Mouse (Mus musculus): ENCODE measurements at regions not wholly inside any gene's neighbourhood (a gene's known extent, or its start where the extent isn't known, plus 50 kb on each side); places are given as distances from the start of the nearest gene placed in this dataset.

GRCm38 (mm10) chr11:20913042-20913441 is 82.2 kb upstream of the Lgalsl start:
- Histone ChIP-seq H3K36me3 (no peaks in the 10 kb centered on the region), H3K4me2 (replicated peaks) (no peak overlapping the region), H3K4me1 (peaks cover 12% of the 10 kb centered on the region), H3K27ac (no peak overlapping the region), H3K9me3 (replicated peaks) (no peaks in the 10 kb centered on the region), H3K9ac (no peak overlapping the region), H3K27me3 (no peaks in the 10 kb centered on the region), H3K4me3 (no peak overlapping the region)
- ATAC-seq (ENCODE audit: low FRiP score), result no peak
- WGBS, result 79% methylated on average over 2 of the region's 2 CpGs

DNA sequence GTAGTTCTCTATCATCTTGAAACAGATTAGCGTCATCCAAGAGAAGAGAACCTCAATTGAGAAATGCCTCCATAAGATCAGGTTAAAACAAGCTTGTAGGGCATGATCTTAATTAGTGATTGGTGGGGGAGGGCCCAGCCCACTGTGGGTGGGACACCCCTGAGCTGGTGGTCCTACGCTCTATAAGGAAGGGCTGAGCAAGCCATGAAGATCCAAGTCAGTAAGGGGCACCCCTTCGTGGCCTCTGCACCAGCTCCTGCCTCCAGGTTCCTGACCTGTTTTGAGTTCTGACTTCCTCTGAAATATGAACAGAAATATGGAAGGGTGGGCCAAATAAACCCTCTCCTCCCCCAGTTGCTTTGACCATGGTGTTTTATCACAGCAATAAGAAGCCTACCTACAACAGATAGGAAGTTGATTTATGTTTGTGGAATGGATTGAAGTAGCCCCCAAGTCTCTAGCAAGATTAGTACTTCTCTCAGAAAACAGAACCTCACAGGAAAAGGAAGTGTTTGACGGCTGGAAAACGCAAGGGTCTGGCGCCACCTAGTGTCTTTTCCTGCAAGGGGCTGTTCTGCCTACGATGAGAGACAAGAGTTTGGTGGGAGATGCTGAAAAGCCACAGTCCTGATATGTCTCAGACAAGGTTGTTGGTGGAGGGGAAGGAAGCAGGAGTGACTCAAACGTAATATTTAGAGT is 82.9 kb upstream of the Lgalsl start:
- no peaks in the 10 kb centered on the region for H3K27me3 ChIP-seq
- H3K27ac ChIP-seq, result no peak overlapping the region
- no peak overlapping the region for H3K4me3 ChIP-seq
- no peaks in the 10 kb centered on the region for H3K9me3 ChIP-seq (replicated peaks)
- no peak overlapping the region for H3K9ac ChIP-seq
- WGBS, result 30% methylated on average over 8 of the region's 8 CpGs
- H3K4me1 ChIP-seq, result peaks cover 12% of the 10 kb centered on the region
- ATAC-seq (ENCODE audit: low FRiP score), result peak; percentile 55; the same call in 1 of the 2 replicates
- H3K36me3 ChIP-seq, result no peaks in the 10 kb centered on the region
- no peak overlapping the region for H3K4me2 ChIP-seq (replicated peaks)

DNA sequence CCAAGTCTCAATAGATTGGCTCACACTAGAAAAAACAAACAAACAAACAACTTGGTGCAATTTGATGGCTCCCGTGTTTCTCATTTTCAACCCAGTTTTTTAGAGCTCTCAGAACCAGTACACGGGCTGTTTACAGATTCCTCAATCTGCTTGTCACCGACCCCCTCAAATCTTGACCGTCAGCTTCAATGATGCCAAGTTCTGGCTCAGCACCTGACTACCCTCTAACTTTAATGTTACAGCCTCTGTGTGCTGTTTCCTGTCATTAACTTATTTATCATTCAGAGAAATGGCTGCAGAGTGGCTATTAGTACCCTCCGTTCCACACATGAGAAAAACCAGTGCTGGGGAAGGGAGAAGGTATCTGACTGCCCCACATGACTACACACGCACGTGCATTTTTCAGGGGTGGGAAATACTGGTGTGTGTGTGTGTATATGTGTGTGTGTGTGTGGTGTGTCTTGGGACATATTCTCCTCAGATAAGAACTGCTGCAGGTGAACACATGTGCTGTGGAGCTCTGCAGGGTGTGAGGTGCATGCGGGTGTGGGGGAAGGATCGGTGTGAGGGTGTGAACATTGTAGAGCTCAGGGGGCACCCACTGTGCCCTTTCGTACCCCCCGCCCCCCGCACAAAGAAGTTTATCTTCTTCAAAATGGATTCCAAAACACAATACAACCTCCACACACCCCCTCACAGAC is 83.6 kb upstream of the Lgalsl start:
- Histone ChIP-seq H3K27me3 (no peaks in the 10 kb centered on the region), H3K27ac (peak overlapping the region; percentile 35; the same call in 1 of the 2 replicates), H3K9ac (no peak overlapping the region), H3K9me3 (replicated peaks) (no peaks in the 10 kb centered on the region), H3K4me1 (peaks cover 12% of the 10 kb centered on the region), H3K36me3 (no peaks in the 10 kb centered on the region), H3K4me3 (no peak overlapping the region), H3K4me2 (replicated peaks) (no peak overlapping the region)
- WGBS, result 79% methylated on average over 12 of the region's 12 CpGs
- no peak for ATAC-seq (ENCODE audit: low FRiP score)

DNA sequence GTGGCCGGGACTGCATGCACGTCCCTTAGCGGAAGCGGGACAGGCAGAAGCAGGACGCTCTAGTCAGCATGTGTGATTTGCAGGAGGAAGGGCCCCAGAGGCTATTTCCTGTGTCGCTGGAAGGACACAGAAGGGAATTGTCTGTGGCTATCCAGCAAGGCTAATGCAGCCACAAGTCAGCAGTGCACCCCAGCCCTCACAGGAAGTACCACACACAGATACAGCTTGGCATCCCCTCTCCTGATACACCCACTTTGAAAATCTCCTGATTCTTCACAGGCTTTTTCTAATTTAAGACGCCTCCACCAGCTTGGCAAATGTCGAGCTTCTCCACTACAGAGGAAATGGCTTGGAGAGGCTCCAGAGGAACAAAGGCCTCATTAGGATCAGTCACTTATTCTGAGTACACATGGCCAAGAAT is 84.3 kb upstream of the Lgalsl start:
- H3K27me3 ChIP-seq, result no peaks in the 10 kb centered on the region
- peak; percentile 69 for ATAC-seq (ENCODE audit: low FRiP score)
- no peak overlapping the region for H3K9ac ChIP-seq
- H3K4me3 ChIP-seq, result no peak overlapping the region
- H3K4me1 ChIP-seq, result peaks cover 12% of the 10 kb centered on the region
- WGBS, result 34% methylated on average over 8 of the region's 8 CpGs
- no peak overlapping the region for H3K4me2 ChIP-seq (replicated peaks)
- H3K9me3 ChIP-seq (replicated peaks), result no peaks in the 10 kb centered on the region
- no peaks in the 10 kb centered on the region for H3K36me3 ChIP-seq
- H3K27ac ChIP-seq, result peak overlapping the region; percentile 35

GRCm38 (mm10) chr11:20915687-20916432 is 85.0 kb upstream of the Lgalsl start:
- Histone ChIP-seq H3K27me3 (no peaks in the 10 kb centered on the region), H3K9me3 (replicated peaks) (no peaks in the 10 kb centered on the region), H3K36me3 (no peaks in the 10 kb centered on the region), H3K27ac (no peak overlapping the region), H3K4me2 (replicated peaks) (no peak overlapping the region), H3K4me3 (no peak overlapping the region), H3K9ac (no peak overlapping the region), H3K4me1 (peaks cover 12% of the 10 kb centered on the region)
- WGBS, result 47% methylated on average over 7 of the region's 7 CpGs
- ATAC-seq (ENCODE audit: low FRiP score), result no peak

DNA sequence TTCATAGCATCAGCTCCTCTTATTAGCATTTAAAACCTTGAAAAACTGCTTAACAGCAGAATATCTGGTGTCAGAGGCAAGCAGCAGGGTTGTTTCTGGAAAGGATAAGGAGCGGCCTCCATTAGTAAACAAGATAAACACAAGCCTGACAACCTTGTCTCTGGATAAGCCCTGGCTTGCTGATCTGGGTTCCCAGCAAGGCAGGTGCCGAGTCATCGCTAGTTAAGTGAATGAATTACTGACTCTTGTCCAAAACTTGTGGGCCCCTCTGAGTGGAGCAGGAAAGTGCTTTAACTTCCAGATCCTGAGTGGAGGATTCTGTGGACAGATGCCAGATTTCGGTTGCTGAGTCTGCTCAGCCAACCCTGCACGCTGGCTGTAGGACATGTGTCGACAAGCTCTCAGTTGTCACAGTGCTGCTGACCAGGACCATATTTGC is 85.6 kb upstream of the Lgalsl start:
- Histone ChIP-seq H3K4me2 (replicated peaks) (no peak overlapping the region), H3K27me3 (no peaks in the 10 kb centered on the region), H3K4me1 (peaks cover 12% of the 10 kb centered on the region), H3K9ac (no peak overlapping the region), H3K36me3 (no peaks in the 10 kb centered on the region), H3K27ac (0 out of 2 replicates have a peak overlapping the region, but pooled peaks have one; percentile 12), H3K4me3 (no peak overlapping the region), H3K9me3 (replicated peaks) (no peaks in the 10 kb centered on the region)
- no peak for ATAC-seq (ENCODE audit: low FRiP score)
- WGBS, result 80% methylated on average over 6 of the region's 6 CpGs

DNA sequence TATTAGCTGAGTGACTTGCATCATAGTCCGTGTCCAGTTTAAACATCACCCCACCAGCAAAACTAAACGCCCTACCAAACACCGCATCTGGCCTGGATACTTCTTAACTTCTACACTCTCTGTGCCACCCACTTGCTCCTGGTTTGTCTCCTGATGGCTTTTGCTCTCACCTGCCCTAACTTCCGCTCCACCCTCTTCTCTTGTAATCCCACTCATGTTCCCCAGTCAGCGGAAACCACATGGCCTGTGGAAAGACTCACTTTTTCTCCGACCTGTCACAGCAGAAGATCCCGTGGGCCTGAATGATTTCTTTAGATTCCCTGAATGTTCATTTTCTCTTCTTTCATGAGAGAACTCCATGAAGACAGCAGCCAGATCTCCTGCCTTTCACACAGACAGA is 86.1 kb upstream of the Lgalsl start:
- Histone ChIP-seq H3K27me3 (no peaks in the 10 kb centered on the region), H3K36me3 (no peaks in the 10 kb centered on the region), H3K4me2 (replicated peaks) (no peak overlapping the region), H3K9me3 (replicated peaks) (no peaks in the 10 kb centered on the region), H3K9ac (no peak overlapping the region), H3K27ac (no peak overlapping the region), H3K4me3 (no peak overlapping the region), H3K4me1 (peaks cover 15% of the 10 kb centered on the region)
- WGBS, result 89% methylated on average over 7 of the region's 7 CpGs
- ATAC-seq (ENCODE audit: low FRiP score), result no peak

GRCm38 (mm10) chr11:20917483-20917882 is 86.6 kb upstream of the Lgalsl start:
- Histone ChIP-seq H3K4me3 (no peak overlapping the region), H3K36me3 (no peaks in the 10 kb centered on the region), H3K4me2 (replicated peaks) (no peak overlapping the region), H3K27ac (no peak overlapping the region), H3K4me1 (peaks cover 19% of the 10 kb centered on the region), H3K9ac (no peak overlapping the region), H3K27me3 (no peaks in the 10 kb centered on the region), H3K9me3 (replicated peaks) (no peaks in the 10 kb centered on the region)
- no peak for ATAC-seq (ENCODE audit: low FRiP score)
- WGBS, result 82% methylated on average over 5 of the region's 5 CpGs

DNA sequence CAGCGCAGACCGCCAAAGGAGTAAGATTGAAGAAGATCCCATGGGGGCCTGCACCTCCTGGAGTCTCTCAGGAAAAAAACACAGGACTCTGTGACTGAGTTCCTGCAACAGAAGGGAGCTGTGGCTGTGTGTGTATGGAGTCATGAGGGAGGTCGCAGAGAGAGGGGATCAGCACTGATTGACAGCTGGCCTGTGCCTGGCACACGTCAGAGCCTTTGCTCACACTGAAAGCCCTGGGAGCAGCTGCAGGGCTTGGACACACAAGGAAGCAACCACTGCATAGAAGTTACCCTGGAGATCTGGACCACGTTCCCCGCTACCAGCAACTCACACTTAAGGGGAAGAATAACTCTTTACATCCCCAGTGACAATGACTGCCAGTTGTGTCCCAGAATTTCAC is 92.3 kb upstream of the Lgalsl start:
- peak; percentile 85 for ATAC-seq (ENCODE audit: low FRiP score)
- peaks cover 15% of the 10 kb centered on the region; the same call in 1 of the 2 replicates for H3K4me1 ChIP-seq
- no peak overlapping the region for H3K9ac ChIP-seq
- no peaks in the 10 kb centered on the region for H3K36me3 ChIP-seq
- no peak overlapping the region for H3K4me2 ChIP-seq (replicated peaks)
- WGBS, result 40% methylated on average over 6 of the region's 6 CpGs
- no peaks in the 10 kb centered on the region for H3K9me3 ChIP-seq (replicated peaks)
- no peaks in the 10 kb centered on the region for H3K27me3 ChIP-seq
- H3K27ac ChIP-seq, result no peak overlapping the region
- H3K4me3 ChIP-seq, result no peak overlapping the region

DNA sequence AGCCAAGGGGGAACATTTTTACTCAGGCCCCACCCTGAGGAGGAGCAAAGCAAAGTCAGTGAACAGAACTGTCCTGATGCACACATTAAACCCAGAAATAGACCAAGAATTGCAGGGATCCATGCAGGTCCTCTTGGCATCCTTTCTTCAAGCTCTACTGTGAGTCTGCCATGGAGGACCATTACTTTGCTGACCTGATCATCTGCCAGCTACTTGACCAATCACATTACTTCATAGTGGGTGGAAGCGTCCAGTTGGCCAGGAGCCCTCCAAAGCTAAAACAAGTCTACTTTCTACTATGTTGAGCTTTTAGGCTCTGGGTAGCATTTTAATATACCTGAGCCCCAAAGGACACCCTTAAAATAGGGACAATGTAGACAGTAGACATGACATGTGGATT is 98.6 kb upstream of the Lgalsl start:
- ATAC-seq (ENCODE audit: low FRiP score), result no peak
- 86% methylated on average over 1 of the region's 1 CpGs for WGBS
- Histone ChIP-seq H3K4me3 (no peak overlapping the region), H3K9me3 (replicated peaks) (no peaks in the 10 kb centered on the region), H3K27ac (no peak overlapping the region), H3K4me2 (replicated peaks) (no peak overlapping the region), H3K36me3 (no peaks in the 10 kb centered on the region), H3K9ac (no peak overlapping the region), H3K4me1 (no peaks in the 10 kb centered on the region), H3K27me3 (no peaks in the 10 kb centered on the region)

DNA sequence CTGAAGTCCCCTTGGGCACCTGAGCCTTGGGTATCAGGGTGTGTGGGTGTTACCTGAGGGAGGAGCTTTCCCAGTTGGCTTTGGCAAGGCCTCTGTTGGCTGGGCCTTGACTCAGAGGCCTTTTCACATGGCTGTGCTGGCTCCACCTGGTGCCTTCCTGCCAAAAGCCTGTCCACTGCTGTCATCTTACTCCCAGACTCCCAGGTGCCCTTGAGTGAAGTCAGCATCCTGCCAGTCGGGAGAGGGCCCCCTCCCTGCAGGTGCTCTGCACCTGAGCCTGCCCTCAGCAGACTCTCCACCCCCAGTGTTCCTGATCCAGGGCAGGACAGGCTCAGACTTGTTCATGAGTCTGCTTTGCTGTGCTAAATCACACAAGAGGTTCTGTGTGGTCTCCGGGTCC is 99.2 kb upstream of the Lgalsl start:
- no peak for ATAC-seq (ENCODE audit: low FRiP score)
- no peak overlapping the region for H3K27ac ChIP-seq
- no peaks in the 10 kb centered on the region for H3K27me3 ChIP-seq
- no peaks in the 10 kb centered on the region for H3K9me3 ChIP-seq (replicated peaks)
- H3K4me3 ChIP-seq, result no peak overlapping the region
- no peak overlapping the region for H3K4me2 ChIP-seq (replicated peaks)
- H3K9ac ChIP-seq, result no peak overlapping the region
- H3K4me1 ChIP-seq, result peaks cover 2% of the 10 kb centered on the region; the same call in 1 of the 2 replicates
- WGBS, result 68% methylated on average over 2 of the region's 2 CpGs
- H3K36me3 ChIP-seq, result no peaks in the 10 kb centered on the region

GRCm38 (mm10) chr11:20930573-20930972 is 99.7 kb upstream of the Lgalsl start:
- Histone ChIP-seq H3K4me1 (peaks cover 2% of the 10 kb centered on the region; the same call in 1 of the 2 replicates), H3K36me3 (no peaks in the 10 kb centered on the region), H3K9ac (no peak overlapping the region), H3K4me3 (no peak overlapping the region), H3K27me3 (no peaks in the 10 kb centered on the region), H3K4me2 (replicated peaks) (no peak overlapping the region), H3K27ac (no peak overlapping the region), H3K9me3 (replicated peaks) (no peaks in the 10 kb centered on the region)
- 94% methylated on average over 5 of the region's 5 CpGs for WGBS
- ATAC-seq (ENCODE audit: low FRiP score), result no peak
